Mouse (Mus musculus) heart, postnatal 14 days (tissue): ENCODE results near the gene Pcbp2. TPM values are rescaled to one million over a fixed set of nuclear protein-coding genes. Genes with fewer than 3 reads are reported as not detected.

Source experiments
- DNase-seq, 2 experiments: peaks; one replicate each; pipeline ENCODE4 v3.0.0; 2021 to 2022
- intact Hi-C: fragments of 180-260 bp; cut with DNase I; formaldehyde crosslinking; loops from one replicate; pipeline ENCODE4 v1.15.1; 2025
- long read RNA-seq, 2 experiments: library from polyadenylated mRNA; stranded (forward); transcript quantifications; one replicate each; pipeline ENCODE4 v2.0.0; 2021
- total RNA-seq, 2 experiments: library from RNA; stranded (reverse); gene quantifications; 2 replicates each; pipeline ENCODE4 v1.2.3; 2021

Pcbp2 gene
- total RNA-seq: 100 to 1,000 TPM; 479 to 482 TPM
- long read RNA-seq, experiment 1, partial matches to known transcripts: 24 of 84 reads
- long read RNA-seq, experiment 1, other reads (novel, unspliced or antisense): 46 of 84 reads
- long read RNA-seq, experiment 2, partial matches to known transcripts: 28 of 96 reads
- long read RNA-seq, experiment 2, other reads (novel, unspliced or antisense): 58 of 96 reads

DNA sequence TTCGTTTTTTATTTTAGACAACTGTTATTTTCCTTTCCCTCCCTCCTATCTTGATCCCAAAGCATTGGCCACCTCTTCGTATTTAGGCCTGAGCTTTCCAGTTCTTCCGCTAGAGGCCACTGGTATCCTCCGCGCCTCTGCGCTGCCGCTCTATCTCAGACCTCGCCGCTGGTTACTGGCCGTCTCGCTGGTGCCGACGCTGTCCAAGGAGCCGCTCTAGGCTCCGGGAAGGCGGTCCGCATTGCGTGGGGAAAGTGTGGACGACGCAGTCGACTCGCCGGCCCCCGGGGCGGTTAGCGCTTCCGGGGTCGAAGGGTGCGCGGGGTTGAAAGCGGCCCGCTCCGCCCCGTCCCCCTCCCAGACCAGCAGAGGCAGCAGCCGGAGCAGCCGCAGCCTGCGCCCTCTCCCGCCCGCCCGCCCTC lies at the start of gene Pcbp2:
TSS of gene Pcbp2 (plus strand) at position 357 of the 422 bp plus-strand sequence.
- intact Hi-C loops: no loop called here
- peak; percentile 95 to 96 for DNase-seq

DNA sequence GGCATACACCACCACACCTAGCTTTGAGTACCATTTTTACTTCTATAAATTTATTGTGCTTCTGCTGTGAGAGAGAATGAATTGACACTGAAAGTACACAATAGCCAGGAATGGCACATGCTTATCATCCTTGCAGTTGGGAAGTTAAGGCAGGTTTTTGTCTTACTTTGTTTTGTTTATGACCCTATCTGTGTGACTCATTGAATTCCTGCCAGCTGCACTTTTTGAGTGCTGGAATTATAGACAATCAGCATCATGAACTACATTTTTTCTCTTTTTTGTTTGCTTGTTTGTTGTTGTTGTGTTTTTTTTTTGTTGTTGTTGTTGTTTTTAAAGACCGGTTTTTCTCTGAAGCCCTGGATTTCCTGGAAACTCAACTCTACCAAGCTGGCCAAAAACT lies 49.4 kb upstream of the Pcbp2 start:
- intact Hi-C loops: loop anchor here (5.0 kb wide), 1 partner anchor 79 kb away; no protein-coding TSS in a partner anchor
- DNase-seq: no peak

DNA sequence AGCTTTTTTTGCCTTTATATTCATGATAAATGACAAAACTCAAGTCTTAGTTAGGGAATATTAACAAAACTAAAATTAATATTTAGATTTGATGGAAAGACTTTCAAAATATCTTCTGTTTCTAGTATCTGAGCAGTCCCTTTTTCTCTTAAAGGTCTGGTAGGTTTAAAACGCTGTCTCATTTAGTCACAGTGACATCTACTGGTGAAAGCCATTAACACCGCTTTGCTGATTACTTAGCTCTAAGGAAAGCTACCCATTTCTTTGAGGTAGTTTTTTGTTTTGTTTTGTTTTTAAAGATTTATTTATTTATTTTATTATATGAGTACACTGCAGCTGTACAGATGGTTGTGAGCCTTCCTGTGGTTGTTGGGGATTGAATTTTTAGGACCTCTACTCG lies 48.9 kb upstream of the Pcbp2 start:
- peak; percentile 30 to 65 for DNase-seq
- intact Hi-C loops: loop anchor here (5.0 kb wide), 1 partner anchor 79 kb away; no protein-coding TSS in a partner anchor

DNA sequence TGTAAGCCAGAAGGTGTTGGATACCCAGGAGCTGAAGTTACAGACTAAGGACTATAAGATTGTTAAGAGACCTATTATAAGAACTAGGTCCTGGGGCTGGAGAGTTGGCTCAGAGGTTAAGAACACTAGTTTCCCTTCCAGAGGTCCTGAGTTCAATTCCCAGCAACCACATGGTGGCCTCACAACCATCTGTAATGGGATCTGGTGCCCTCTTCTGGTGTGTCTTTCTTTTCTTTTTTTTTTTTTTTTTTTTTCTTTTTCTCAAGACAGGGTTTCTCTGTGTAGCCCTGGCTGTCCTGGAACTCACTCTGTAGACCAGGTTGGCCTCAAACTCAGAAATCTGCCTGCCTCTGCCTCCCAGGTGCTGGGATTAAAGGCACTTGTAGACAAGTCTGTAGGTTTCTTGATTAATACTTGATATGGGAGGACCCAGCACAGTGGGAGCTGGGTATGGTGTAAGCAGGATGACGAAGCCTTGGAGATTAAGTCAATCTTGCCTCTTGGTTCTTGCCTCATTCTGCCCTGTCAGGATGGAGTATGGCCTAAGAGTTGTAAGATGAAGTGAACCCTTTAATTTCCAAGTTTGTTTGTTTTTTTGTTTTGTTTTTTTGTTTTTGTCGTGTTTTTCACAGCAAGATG lies 46.6 kb upstream of the Pcbp2 start:
- intact Hi-C loops: loop anchor here (2.0 to 5.0 kb wide), 2 partner anchors 43 to 81 kb away; no protein-coding TSS in a partner anchor
- no peak for DNase-seq

DNA sequence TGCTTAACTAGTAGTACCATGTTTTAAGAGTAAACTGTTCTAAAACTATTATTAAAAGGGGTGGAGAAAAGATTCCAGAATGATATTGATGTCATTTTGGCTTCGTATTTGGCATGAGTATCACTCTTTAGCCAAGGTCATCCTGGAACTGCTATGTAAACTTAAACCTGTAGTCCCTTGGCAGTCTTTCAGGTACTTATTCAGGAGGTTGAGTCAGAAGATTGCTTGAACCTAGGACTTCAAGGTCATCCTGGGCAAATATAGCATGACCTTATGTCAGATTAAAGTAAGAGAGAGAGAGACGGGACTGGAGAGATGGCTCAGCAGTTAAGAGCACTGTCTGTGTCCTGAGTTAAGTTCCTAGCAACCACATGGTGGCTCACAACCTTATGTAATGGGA lies 45.7 kb upstream of the Pcbp2 start:
- intact Hi-C loops: loop anchor here (5.0 kb wide), 1 partner anchor 82 kb away; no protein-coding TSS in a partner anchor
- DNase-seq: no peak

DNA sequence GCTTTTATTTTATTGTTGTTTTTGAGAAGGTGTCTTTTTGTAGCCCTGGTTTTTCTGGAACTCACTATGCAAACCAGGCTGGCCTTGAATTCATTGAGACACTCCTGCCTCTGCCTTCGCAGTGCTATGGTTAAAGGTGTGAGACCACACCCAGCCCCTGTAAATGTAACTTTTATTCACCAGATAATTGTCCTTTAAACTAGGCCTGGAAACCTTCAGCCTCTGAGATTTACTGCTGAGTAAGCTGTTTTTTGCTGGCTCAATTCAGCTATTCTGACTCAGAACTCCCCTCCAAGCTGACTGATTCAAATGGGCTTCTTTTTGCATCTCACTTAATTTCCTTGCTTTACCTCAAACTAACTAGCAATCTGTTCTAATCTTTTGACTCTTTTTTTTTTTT lies 43.4 kb upstream of the Pcbp2 start:
- intact Hi-C loops: loop anchor here (1.0 kb wide), 1 partner anchor 26 kb away; no protein-coding TSS in a partner anchor
- DNase-seq: no peak

DNA sequence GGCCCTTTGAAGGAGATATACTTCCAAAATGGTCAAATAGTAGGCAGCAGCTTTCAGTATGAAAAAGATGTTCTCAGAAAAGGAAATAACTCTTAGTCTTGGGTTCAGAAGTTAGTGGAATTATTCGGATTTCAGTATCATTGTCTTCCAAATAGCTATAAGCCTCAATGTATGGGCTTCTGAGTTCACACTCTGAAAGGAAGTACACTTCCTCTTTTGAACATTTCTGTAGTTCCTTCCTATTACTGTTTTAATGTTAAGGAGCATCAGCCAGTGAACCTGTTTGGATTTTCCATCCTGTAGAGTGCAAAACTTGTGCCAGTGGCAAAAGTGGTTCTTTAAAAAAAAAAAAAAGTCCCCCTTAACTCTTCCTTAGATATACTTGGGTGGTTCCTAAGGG lies 38.3 kb upstream of the Pcbp2 start:
- DNase-seq: no peak
- intact Hi-C loops: no loop called here

DNA sequence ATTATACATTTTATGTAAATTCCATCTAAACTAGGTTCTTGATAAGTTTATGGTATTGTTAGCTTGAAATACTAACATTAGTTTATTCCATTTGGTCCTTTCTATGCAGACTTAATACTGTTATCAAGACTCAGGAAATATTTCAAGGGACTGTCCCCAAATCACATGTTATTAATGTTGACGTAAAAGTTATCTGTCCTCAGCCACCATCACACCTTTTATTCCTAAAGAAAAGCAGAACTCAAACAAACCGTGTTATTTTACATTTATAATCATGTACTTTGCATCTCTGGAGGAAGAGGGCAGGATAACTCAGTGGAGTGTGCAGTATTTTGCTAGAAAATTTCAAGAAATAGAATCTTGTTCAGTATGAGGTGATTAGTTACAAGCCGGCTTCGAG lies 37.2 kb upstream of the Pcbp2 start:
- DNase-seq: no peak
- intact Hi-C loops: no loop called here

DNA sequence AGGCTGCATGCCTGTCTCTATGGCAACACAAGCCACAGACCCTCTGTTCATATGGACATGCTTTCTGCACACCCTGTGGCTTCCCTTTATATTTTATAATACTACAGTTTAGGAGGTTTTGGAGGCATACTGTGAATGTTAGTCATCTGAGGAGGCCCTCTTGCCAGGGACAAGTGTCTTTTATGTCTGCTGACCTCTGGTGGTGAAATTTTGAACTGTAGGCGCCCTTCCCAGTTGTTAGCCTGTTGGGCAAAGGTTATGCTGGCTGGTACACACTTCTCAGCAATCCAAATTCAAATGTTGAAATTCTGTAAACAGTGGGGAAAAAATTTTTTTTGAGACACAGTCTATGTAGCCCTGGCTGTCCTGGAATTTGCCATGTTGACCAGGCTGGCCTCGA lies 27.8 kb upstream of the Pcbp2 start:
- peak; percentile 84 to 92 for DNase-seq
- intact Hi-C loops: loop anchor here (5.0 kb wide), 1 partner anchor 60 kb away; no protein-coding TSS in a partner anchor

DNA sequence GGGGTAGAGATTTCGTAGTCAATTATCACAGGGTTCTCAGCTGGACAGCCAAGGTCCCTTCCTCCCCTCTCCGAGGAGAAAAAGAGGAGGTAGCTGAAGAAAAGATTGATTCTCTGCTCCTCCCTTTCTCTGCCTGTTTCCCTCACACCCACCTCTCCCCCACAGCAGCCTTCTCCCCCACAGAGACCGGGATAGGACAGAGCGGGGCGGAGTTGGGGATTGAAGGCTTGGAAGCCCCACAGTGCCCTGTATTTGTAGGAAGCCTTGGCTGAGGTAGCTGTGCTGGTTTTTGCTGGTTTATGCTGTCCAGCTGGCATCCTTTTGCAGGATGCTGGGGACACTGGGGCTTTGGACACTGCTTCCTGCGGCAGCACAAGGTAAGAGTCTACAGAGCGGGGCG lies 25.2 kb upstream of the Pcbp2 start, which contains the start of gene Amhr2:
TSS of gene Amhr2 (plus strand) at position 222 of the 400 bp plus-strand sequence.
- intact Hi-C loops: no loop called here
- DNase-seq: no peak

DNA sequence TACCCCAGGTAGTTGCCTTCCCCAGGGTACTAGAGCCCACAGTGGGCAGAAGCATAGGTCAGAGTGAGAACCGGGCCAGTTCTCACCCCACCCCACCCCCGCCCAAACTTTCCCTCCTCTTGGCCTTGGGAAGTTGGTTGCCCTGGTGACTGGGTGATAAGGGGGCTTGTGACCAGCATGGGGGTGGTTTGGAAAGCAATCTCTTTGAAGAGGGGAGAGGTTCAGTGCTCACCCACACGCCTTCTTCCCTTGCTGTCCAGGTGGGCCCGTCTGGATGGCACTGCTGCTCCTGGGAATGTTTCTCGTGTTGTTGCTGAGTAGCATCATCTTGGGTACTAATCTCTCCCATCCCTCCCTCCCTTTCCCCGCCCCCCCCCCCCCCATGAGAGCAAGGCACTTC lies 23.9 kb upstream of the Pcbp2 start:
- intact Hi-C loops: no loop called here

DNA sequence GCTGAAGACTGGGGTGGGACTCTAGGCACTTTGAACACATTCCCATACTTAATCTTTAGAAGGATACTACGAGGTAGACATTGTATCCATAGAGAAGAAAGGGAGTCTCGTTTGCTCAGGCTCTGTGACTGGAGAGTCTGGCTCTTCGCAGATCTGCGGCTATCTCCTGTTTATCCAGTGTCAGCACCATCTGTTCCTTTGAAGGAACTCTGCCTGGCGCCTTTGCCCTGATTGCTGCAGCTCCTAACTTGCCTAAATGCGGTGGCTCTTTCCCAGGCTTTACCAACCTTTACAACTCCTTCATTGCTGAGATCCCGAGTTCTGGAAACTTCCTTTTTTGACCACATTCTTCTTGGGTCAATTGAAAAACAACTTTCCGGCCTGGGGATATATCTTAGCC lies 21.0 kb upstream of the Pcbp2 start:
- DNase-seq: no peak
- intact Hi-C loops: no loop called here

More for the DNA sequence above, 23.9 kb upstream of the Pcbp2 start:
- no peak for DNase-seq

DNA sequence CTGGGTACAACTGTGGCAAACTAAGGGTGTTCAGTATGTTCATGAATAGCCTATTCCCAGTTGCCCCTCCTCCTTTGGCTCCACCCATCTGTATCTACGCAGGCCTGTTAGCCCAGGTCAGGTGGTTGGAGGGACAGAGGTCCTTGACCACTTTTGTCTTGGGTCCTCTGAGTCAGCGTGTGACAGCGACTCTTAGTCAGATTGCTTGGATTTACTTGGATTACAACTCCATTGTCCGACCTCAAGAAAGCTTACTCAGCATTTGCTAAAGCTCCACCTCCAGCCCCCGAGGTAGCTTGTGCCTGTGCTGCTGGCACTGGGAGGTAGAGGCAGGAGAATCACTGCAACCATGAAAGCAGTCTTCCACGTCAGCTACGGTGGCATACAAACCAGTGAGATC lies 19.4 kb upstream of the Pcbp2 start:
- no peak for DNase-seq
- intact Hi-C loops: no loop called here

DNA sequence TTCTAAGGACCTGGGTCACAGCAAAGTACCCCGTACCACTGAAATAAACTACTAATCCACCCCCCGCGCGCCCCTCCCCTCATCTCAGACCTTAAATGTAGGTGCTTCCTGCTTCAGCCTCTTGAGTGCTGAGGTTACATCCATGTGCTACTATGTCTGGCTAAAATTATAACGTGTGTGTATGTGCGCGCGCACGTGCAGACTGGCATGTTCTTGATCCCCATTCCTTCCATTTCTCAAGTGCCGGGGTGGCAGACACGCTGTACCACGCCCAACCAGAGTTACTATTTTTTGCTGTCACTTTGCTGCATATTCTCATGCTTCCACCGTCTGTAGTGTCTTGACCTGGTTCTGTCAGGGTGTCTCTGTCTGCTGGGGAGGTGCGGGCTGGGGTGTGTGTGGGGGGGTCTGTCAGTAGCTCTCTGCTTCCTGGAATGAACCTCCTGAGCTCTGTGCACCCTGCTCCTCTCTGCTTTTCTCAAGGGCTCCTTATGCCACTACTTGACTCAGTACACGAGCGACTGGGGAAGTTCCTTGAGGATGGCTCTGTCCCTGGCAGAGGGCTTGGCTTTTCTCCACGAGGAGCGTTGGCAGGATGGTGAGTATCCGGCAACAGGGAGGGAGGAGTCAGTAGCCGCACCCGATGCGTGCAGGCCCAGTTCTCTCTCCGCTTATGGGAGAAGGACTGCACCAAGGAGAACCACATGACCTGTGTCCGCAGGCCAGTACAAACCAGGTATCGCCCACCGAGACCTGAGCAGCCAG lies 18.5 kb upstream of the Pcbp2 start:
- no peak for DNase-seq
- intact Hi-C loops: no loop called here

DNA sequence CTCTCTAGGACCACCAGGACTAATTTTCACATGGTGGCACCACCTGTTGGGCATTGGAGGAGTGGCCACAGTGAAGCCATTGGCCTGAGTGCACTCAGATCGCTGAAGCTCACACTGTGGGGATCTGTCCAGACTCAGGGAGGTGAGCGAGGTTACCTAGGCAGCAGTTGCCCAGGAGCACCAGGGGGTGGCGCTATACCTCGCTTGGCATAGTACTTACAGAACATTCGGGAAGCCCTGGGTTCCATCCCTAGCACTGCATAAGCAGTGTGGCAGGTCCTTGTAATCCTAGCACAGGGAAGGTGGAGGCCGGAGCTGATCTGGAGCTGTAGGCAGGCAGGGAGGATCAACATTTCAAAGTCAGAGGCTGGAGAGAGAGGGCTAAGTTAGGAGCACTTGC lies 14.3 kb upstream of the Pcbp2 start:
- DNase-seq: no peak
- intact Hi-C loops: no loop called here

DNA sequence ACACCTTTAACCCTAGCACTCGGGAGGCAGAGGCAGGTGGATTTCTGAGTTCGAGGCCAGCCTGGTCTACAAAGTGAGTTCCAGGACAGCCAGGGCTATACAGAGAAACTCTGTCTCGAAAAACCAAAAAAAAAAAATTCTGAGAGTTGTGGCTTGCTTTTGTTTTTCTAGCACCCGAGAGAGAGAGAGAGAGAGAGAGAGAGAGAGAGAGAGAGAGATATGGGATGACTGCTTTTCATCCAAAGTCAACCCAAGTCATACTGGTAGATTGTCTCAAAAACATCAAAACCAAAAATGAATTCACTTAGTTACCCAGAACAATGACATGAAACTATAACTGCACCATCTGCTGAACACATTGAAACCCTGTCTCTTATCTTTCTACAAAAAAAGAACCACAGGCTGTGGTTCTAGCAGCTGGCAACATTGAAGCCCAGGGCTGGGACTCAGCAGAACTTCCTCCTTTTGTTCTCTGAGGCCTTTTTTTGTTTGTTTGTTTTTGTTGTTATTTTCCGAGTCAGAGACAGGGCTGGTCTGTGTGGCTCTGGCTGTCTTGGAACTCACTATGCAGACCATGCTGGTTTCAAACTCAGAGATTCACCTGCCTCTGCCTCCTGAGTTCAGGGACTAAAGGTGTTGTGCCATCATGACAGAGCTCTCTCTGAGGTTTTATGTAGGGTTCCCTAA lies 12.1 kb upstream of the Pcbp2 start:
- intact Hi-C loops: no loop called here
- no peak for DNase-seq

DNA sequence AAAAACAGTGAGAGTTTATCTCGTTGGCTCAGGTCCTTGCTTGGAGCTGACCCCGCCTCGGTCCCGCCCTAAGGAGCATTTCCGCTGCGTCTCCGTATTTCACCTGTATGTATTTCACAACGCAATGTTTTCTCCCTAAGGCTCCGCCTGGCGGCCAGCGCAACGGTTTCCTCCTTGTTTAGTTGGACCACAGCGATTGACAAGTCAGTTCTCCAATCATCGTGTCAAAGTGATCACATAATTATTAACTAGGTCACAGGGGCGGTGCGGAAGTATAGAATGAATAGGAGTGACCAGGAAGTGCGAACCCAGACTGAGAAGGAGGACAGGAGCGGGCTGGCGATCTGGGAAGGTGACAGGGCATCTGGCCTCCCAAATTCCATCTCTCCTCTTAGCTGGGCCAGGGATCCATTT lies 11.4 kb upstream of the Pcbp2 start, which contains the start of gene Prr13:
TSS of gene Prr13 (plus strand) at position 125 of the 414 bp plus-strand sequence.
- intact Hi-C loops: no loop called here
- DNase-seq: peak; percentile 84 to 88

DNA sequence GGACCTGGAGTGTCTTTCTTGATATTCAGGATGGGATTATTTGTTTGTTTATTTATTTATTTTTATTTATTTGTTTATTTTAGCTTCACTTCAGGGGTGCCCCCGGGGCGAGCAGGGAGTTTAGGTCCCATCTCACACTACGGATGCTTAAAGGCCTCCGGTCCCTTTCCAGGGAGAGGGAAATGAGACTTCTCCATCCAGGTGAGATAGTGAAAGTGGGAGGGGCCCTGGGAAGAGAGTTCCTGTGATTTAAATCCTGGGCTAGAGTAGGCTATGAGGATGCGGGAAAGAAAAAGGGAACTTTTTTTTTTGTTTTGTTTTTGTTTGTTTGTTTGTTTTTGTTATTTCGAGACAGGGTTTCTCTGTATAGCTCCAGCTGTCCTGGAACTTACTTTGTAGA lies 11.0 kb upstream of the Pcbp2 start:
- no peak for DNase-seq
- intact Hi-C loops: no loop called here

DNA sequence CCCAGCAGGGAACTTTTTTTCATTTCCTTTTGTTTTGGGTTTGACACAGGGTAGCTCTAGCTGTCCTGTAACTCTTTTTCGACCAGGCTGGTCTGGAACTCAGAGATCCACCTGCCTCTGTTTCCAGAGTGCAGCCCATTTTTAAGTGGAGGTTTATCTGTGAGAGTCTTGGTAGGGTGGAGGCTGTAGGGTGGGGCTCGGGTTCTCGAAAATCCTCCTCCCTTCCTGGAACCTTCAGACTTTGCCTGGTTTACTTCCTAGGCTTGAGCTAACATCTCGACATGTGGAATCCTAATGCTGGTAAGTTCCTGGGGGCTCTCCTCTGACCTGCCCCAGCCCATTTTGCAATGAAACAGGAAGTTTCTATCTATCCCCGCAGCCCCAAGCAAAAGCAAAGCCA lies 10.5 kb upstream of the Pcbp2 start:
- DNase-seq: no peak
- intact Hi-C loops: no loop called here

DNA sequence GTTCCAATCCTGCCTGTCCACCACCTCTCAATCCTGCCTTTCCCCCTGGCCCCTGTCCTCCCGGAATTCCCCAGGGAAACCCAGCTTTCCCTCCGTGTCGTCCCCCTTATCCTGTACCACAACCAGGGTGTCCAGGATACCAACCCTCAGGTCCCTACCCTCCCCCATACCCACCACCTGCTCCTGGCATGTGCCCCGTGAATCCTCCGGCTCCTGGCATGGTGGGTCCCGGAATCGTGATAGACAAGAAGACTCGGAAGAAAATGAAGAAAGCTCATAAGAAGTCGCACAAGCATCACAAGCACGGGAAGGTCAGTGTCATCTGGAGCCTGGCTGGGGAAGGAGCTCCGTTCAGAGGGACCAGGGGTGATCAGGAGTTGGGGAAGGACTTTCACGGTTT lies 9.9 kb upstream of the Pcbp2 start:
- DNase-seq: no peak
- intact Hi-C loops: no loop called here

DNA sequence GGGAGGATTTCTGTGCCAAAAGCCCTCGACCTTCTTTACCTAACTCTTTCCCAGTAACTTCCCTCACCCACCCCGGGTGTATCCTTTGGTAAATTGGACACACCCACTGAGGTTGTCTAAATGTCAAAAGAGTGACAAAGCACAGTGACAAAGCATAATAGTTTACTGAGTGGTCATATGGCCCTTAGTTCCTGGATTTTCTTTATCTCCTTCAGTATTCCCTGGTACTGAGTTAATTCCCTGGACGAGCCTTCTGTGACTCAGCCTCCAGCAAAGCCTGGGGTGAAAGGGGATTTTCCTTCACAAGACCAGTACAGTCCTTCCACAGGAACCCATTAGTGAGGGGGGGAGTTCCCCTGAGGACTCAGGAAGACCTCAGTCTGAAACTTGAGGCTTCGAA lies 9.4 kb upstream of the Pcbp2 start:
- intact Hi-C loops: no loop called here
- DNase-seq: no peak
